Mouse (Mus musculus) midbrain, embryonic 12.5 days (tissue): ENCODE results near the gene Vstm2b. TPM values are rescaled to one million over a fixed set of nuclear protein-coding genes. Genes with fewer than 3 reads are reported as not detected.

ENCODE experiments used
- ATAC-seq: fragments of 200-750 bp; cut with Nextera tagmentation; 2 replicates; pipeline ENCODE4 v1.8.0; 2017; ENCODE audit warnings: low read depth, moderate TSS enrichment, moderate library complexity; ENCODE audit not compliant: low FRiP score
- H3K27ac ChIP-seq: fragments of 300-500 bp; sonication (generic); replicated peaks from 2 replicates; pipeline ENCODE4 v1.5.1; 2016; ENCODE audit warnings: mild to moderate bottlenecking
- H3K27me3 ChIP-seq: fragments of 300-500 bp; sonication (generic); 2 replicates; pipeline ENCODE4 v1.6.1; 2016; ENCODE audit warnings: mild to moderate bottlenecking
- H3K36me3 ChIP-seq: fragments of 300-500 bp; sonication (generic); 2 replicates; pipeline ENCODE4 v1.6.1; 2016
- H3K4me1 ChIP-seq: fragments of 300-500 bp; sonication (generic); 2 replicates; pipeline ENCODE4 v1.6.1; 2016
- H3K4me2 ChIP-seq: fragments of 300-500 bp; sonication (generic); replicated peaks from 2 replicates; pipeline ENCODE4 v1.6.1; 2016; ENCODE audit warnings: mild to moderate bottlenecking, moderate library complexity
- H3K4me3 ChIP-seq: fragments of 300-500 bp; sonication (generic); 2 replicates; pipeline ENCODE4 v1.5.1; 2016; ENCODE audit warnings: mild to moderate bottlenecking
- H3K9ac ChIP-seq: fragments of 300-500 bp; sonication (generic); replicated peaks from 2 replicates; pipeline ENCODE4 v1.6.1; 2016; ENCODE audit warnings: mild to moderate bottlenecking, moderate library complexity
- H3K9me3 ChIP-seq: fragments of 300-500 bp; sonication (generic); 2 replicates; pipeline ENCODE4 v1.6.1; 2016; ENCODE audit warnings: mild to moderate bottlenecking
- WGBS: fragments of 180-500 bp; shearing (Covaris S2); methylation state at CpG from one replicate; pipeline ENCODE4 v1.1.7; 2016; 5-methylcytosine and 5-hydroxymethylcytosine counted together
- polyA plus RNA-seq: library from polyadenylated mRNA; unstranded; fragments of >200 nt; fragmentation: Nextera tagmentation; extraction: Ambion mirVana; gene quantifications from 2 replicates; pipeline ENCODE4 v1.2.1, GENCODE M21; 2016

Vstm2b gene
- polyA plus RNA-seq, 1 experiment from 2014 or later, result 12.2 TPM

DNA sequence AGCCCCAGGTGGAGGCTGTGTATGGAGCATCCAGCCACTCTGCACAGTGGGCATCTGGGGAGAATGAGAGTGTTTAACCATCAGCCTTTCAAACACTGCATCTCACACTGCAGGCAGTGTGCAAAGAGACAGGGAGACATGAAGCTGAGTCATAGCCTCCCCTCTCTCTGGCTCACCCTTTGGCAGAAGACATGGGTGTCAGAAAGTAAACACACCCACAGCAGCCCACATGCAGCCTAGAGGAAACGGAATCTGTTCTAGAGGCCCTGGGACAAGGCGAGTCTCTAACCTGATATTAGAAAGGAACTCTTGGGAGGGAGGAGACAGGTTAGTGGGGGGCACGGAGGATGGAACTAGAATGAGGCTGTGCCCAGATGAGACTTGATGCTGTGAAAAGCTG is 18.6 kb downstream of the Vstm2b start:
- Histone ChIP-seq H3K4me1 (no peaks in the 10 kb centered on the region), H3K9me3 (no peaks in the 10 kb centered on the region), H3K4me2 (no peak overlapping the region), H3K27me3 (no peaks in the 10 kb centered on the region), H3K9ac (no peak overlapping the region), H3K36me3 (0 out of 2 replicates have a peak, but pooled peaks cover under 1% of the 10 kb centered on the region), H3K4me3 (no peak overlapping the region), H3K27ac (no peak overlapping the region)
- 97% methylated on average over 3 of the region's 3 CpGs for WGBS
- no peak for ATAC-seq

DNA sequence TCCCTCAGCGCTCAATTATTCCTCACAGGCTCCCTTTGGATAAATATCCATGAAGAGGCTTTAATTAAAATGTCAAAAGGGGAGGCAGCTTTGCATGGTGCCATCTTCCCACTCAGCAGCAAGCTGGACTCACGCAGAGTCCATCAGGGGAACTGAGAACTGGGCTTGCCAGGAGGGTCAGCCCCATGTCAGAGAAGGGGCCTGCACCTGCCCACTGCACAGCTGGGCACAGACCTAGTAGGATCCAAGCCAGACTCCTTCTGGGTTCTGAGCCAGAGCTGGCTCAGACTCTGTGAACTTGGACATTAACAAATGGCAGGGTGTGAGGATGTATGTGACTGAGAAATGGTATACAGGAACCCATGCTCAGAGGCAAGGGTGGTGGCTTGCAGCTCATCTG is 22.0 kb downstream of the Vstm2b start:
- H3K9ac ChIP-seq, result no peak overlapping the region

DNA sequence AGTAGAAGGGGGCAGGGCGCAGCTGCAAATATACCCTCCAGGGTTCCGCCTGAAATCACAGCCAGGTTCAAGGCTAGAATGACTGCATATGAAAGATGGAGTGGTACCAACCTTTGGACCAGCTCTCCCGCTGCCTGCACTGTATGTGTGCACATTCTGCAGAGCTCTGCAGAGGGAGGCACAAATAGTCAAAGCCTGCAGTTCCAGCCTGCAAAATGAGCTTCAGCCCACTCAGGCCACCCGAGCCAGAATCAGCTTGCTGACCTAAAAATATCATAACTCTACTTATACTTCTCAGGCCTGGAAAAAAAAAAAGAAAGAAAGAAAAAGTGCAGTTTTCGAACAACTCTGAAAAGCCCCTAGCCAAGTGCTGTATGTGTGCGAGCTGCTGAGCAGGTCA is 23.2 kb downstream of the Vstm2b start:
- Histone ChIP-seq H3K27ac (no peak overlapping the region), H3K27me3 (no peaks in the 10 kb centered on the region), H3K4me2 (no peak overlapping the region), H3K9ac (no peak overlapping the region), H3K9me3 (no peaks in the 10 kb centered on the region), H3K36me3 (no peaks in the 10 kb centered on the region), H3K4me3 (no peak overlapping the region), H3K4me1 (no peaks in the 10 kb centered on the region)
- 93% methylated on average over 6 of the region's 6 CpGs for WGBS
- ATAC-seq, result no peak

More for the DNA sequence above, 22.0 kb downstream of the Vstm2b start:
- no peaks in the 10 kb centered on the region for H3K36me3 ChIP-seq
- no peak overlapping the region for H3K4me3 ChIP-seq
- no peaks in the 10 kb centered on the region for H3K4me1 ChIP-seq
- no peaks in the 10 kb centered on the region for H3K9me3 ChIP-seq
- H3K27ac ChIP-seq, result no peak overlapping the region
- ATAC-seq, result no peak
- WGBS, result 81% methylated on average over 2 of the region's 2 CpGs
- H3K27me3 ChIP-seq, result no peaks in the 10 kb centered on the region
- no peak overlapping the region for H3K4me2 ChIP-seq

DNA sequence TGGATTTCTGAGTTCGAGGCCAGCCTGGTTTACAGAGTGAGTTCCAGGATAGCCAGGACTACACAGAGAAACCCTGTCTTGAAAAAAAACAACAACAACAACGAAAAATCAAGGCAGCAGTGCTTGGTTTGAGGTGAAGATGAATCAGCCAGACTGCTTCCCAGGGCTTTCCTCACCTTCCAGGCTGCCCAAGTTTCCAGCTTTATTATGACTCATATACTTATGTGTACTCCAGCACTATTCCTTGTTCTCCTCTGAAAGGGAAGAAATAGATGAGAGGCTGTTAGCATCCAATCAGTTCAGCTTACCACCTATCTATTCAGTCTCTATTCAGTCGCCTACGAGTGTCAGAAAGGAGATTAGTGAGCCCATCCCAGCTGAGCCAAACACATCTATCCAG is 24.7 kb downstream of the Vstm2b start:
- ATAC-seq, result no peak
- Histone ChIP-seq H3K9ac (no peak overlapping the region), H3K27ac (no peak overlapping the region), H3K36me3 (no peaks in the 10 kb centered on the region), H3K27me3 (no peaks in the 10 kb centered on the region), H3K9me3 (no peaks in the 10 kb centered on the region), H3K4me3 (no peak overlapping the region), H3K4me1 (no peaks in the 10 kb centered on the region), H3K4me2 (no peak overlapping the region)
- 82% methylated on average over 4 of the region's 4 CpGs for WGBS

DNA sequence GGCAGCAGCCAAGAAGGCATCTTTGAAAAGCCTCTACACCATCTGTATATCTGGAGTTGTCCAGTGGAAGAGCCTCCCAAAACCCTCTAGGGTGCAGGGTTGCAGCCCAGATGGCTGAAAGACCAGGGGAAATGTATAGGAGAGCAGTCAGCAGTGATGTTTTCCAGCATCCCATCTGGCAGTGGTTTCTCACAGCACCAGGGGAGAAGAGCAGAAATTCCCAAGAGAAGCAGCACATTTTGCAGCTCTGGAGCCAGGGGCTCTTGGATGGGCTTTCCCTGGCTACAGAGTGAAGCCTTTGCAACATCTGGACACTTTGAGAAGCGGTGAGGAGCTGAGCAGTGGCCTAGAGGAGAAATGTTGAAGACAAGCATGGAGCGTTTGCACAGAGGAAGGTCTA is 30.3 kb downstream of the Vstm2b start:
- H3K27ac ChIP-seq, result no peak overlapping the region
- no peak overlapping the region for H3K4me3 ChIP-seq
- ATAC-seq, result no peak
- H3K27me3 ChIP-seq, result no peaks in the 10 kb centered on the region
- H3K4me2 ChIP-seq, result no peak overlapping the region
- no peak overlapping the region for H3K9ac ChIP-seq
- H3K9me3 ChIP-seq, result no peaks in the 10 kb centered on the region
- no peaks in the 10 kb centered on the region for H3K4me1 ChIP-seq
- 94% methylated on average over 2 of the region's 2 CpGs for WGBS
- no peaks in the 10 kb centered on the region for H3K36me3 ChIP-seq

DNA sequence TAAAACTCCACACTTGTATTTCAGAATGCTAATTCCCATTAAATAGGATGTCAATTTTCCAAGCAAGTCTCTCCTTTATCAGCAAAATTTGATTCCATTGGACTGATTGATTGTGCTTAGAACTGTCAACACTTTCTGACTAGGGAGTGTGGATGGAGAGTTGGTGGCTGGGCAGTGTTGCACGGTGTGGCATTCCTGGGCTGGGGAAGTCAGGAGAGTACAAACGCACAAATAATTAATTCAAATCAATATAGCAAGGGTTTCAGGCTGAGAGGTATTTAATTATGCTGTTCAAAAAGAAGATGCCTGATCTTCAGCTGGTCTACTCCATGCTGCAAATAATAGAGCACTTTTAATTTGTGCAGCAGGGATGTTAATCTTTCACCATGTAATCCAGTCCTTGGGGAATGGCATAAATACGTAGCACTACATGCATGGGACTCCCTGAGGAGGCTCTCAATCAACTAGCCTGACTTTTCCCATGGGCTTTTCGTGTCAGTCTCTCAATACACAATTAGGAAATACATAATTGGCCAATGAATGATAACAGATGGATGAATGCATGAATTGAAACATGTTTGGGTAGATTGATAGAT is 38.6 kb downstream of the Vstm2b start:
- H3K27me3 ChIP-seq, result no peaks in the 10 kb centered on the region
- H3K4me3 ChIP-seq, result no peak overlapping the region
- no peak overlapping the region for H3K27ac ChIP-seq
- no peaks in the 10 kb centered on the region for H3K9me3 ChIP-seq
- no peak overlapping the region for H3K9ac ChIP-seq
- no peak overlapping the region for H3K4me2 ChIP-seq
- WGBS, result 51% methylated on average over 4 of the region's 4 CpGs
- no peaks in the 10 kb centered on the region for H3K36me3 ChIP-seq
- H3K4me1 ChIP-seq, result no peaks in the 10 kb centered on the region
- peak; percentile 70 for ATAC-seq

DNA sequence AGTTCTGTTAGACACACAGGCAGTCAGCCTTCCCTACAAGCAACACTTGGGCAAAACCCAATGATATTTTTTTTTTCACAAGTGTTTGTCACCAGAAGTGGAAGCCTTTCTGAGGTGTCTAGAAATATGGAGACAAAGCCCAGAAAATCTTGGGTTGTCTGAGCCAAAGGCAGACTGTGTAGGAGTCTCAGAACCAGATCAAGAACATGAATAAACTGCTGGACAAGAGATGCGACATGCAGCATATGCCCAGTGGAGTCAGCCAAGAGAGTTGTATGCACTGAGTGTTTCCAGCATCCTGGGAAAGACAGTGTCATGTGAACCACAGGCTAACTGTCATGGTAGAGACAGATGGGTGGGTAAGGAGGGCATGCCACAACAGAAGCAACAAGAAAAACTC is 41.2 kb downstream of the Vstm2b start:
- 95% methylated on average over 1 of the region's 1 CpGs for WGBS
- ATAC-seq, result no peak

DNA sequence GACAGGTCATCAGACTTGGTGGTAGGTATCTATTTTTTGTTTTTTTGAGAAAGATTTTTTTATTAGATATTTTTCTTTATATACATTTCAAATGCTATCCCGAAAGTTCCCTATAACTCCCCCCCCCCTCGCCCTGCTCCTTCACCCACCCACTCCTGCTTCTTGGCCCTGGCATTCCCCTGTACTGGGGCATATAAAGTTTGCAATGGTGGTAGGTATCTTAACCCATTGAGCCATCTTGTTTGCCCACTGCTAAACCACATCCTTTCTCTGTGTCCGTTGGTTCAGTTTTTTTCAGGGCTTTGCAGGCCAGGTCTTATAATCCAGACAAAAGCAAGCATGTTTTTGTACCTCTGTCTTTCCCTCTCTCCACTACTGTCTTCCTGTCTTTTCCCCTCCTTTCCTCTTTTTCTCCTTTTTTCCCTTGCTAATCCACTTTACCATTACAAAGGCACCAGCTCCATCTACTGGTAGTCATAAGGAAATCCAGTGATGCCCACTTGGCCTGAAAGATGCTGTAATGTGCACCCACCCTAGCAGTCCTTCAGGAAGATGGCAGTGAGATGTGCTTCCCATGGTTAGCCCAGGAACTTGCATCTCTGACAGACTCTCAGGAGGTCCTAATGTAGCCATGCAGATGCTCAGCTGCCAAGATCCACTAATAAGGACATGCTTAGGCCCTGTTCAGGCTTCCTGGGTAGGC is 44.3 kb downstream of the Vstm2b start:
- ATAC-seq, result peak; percentile 56
- H3K4me3 ChIP-seq, result no peak overlapping the region
- H3K27ac ChIP-seq, result no peak overlapping the region
- H3K9ac ChIP-seq, result no peak overlapping the region
- no peaks in the 10 kb centered on the region for H3K9me3 ChIP-seq
- H3K36me3 ChIP-seq, result no peaks in the 10 kb centered on the region
- 60% methylated on average over 3 of the region's 3 CpGs for WGBS
- H3K4me2 ChIP-seq, result no peak overlapping the region
- no peaks in the 10 kb centered on the region for H3K4me1 ChIP-seq
- no peaks in the 10 kb centered on the region for H3K27me3 ChIP-seq

More for the DNA sequence above, 41.2 kb downstream of the Vstm2b start:
- H3K4me3 ChIP-seq, result no peak overlapping the region
- no peaks in the 10 kb centered on the region for H3K27me3 ChIP-seq
- H3K36me3 ChIP-seq, result no peaks in the 10 kb centered on the region
- no peak overlapping the region for H3K9ac ChIP-seq
- H3K4me1 ChIP-seq, result no peaks in the 10 kb centered on the region
- H3K27ac ChIP-seq, result no peak overlapping the region
- no peaks in the 10 kb centered on the region for H3K9me3 ChIP-seq
- H3K4me2 ChIP-seq, result no peak overlapping the region

Other genes with a start within 250 kb of the Vstm2b start
- gene 4930433I11Rik, start 89.2 kb downstream of the Vstm2b start, polyA plus RNA-seq, result not detected in 2 replicates
- gene Gm4884, start 134.4 kb downstream of the Vstm2b start, polyA plus RNA-seq, result not detected in 2 replicates